Mouse (Mus musculus) embryonic facial prominence, embryonic 14.5 days (tissue): ENCODE measurements around the gene Arhgap40. TPM values are rescaled to one million over a fixed set of nuclear protein-coding genes. Genes with fewer than 3 reads are reported as not detected.

Source experiments
- ATAC-seq: fragments of 200-750 bp; cut with Nextera tagmentation; 2 replicates; pipeline ENCODE4 v1.8.0; 2017; ENCODE audit warnings: low read depth, moderate number of reproducible peaks, moderate TSS enrichment
- DNase-seq: peaks from one replicate; pipeline ENCODE4 v3.0.0-alpha.2; 2015; ENCODE audit warnings: low spot score
- H3K27ac ChIP-seq: fragments of 300-500 bp; sonication (generic); replicated peaks from 2 replicates; pipeline ENCODE4 v1.5.1; 2014; ENCODE audit warnings: low read depth, mild to moderate bottlenecking, low read length, moderate library complexity
- H3K27me3 ChIP-seq: fragments of 300-500 bp; sonication (generic); replicated peaks from 2 replicates; pipeline ENCODE4 v1.6.1; 2014; ENCODE audit warnings: low read length; ENCODE audit not compliant: control insufficient read depth, insufficient read depth
- H3K36me3 ChIP-seq: fragments of 300-500 bp; sonication (generic); 2 replicates; pipeline ENCODE4 v1.6.1; 2014; ENCODE audit warnings: low read length, mixed read lengths; ENCODE audit not compliant: control insufficient read depth, insufficient read depth
- H3K4me1 ChIP-seq: fragments of 300-500 bp; sonication (generic); 2 replicates; pipeline ENCODE4 v1.6.1; 2014; ENCODE audit warnings: antibody characterized with exemption, low read length; ENCODE audit not compliant: control insufficient read depth, insufficient read depth
- H3K4me2 ChIP-seq: fragments of 300-500 bp; sonication (generic); 2 replicates; pipeline ENCODE4 v1.6.1; 2014; ENCODE audit warnings: low read depth, mild to moderate bottlenecking, low read length, moderate library complexity, mixed read lengths
- H3K4me3 ChIP-seq: fragments of 300-500 bp; sonication (generic); 2 replicates; pipeline ENCODE4 v1.5.1; 2014; ENCODE audit warnings: low read depth, mild to moderate bottlenecking, low read length
- H3K9ac ChIP-seq: fragments of 300-500 bp; sonication (generic); 2 replicates; pipeline ENCODE4 v1.6.1; 2014; ENCODE audit warnings: low read depth, mild to moderate bottlenecking, low read length, moderate library complexity, mixed read lengths
- H3K9me3 ChIP-seq: fragments of 300-500 bp; sonication (generic); 2 replicates; pipeline ENCODE4 v1.6.1; 2016; ENCODE audit warnings: low read length; ENCODE audit not compliant: control insufficient read depth
- WGBS: fragments of 180-500 bp; shearing (Covaris S2); extraction: QIAGEN DNeasy Blood & Tissue Kit; methylation state at CpG from one replicate; pipeline ENCODE4 v1.1.7; 2014; 5-methylcytosine and 5-hydroxymethylcytosine counted together
- polyA plus RNA-seq: library from polyadenylated mRNA; unstranded; fragments of >200 nt; fragmentation: Nextera tagmentation; extraction: Ambion mirVana; gene quantifications from 2 replicates; pipeline ENCODE4 v1.2.1, GENCODE M21; 2014

Arhgap40 gene
- 1.6 and 2.6 TPM in 2 replicates for polyA plus RNA-seq

DNA sequence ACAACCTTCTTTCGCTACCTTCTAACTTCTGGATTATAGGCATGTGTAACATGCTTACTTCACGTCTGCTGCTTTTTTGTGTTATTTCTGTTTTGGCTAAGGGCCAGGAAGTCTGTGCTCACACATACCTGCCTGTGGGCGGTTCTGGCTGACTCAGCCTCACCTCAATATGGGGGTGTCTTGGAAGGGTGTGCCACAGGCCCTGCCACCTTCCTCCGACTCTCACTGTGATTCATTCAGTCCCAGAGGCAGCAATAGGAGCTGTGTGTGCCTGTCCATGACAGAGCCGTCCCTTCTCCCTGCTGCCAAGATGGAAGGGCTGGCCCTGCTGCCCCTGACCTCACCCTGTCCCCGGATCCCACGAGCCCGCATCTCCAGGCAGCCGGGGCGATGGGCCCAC is at the start of gene Arhgap40:
Arhgap40 (plus strand) TSS at position 269 of the 400 bp plus-strand sequence.
- 74% methylated on average over 10 of the region's 10 CpGs for WGBS
- no peak within 1 kb of the TSS for H3K4me2 ChIP-seq
- no peaks in the 10 kb centered on the region for H3K27me3 ChIP-seq
- DNase-seq = peak; percentile 47
- no peaks in the 10 kb centered on the region for H3K36me3 ChIP-seq
- H3K27ac ChIP-seq = no peak within 1 kb of the TSS
- no peak for ATAC-seq
- no peak within 1 kb of the TSS for H3K9ac ChIP-seq
- no peak within 1 kb of the TSS for H3K4me3 ChIP-seq
- H3K9me3 ChIP-seq = no peaks in the 10 kb centered on the region
- H3K4me1 ChIP-seq = no peaks in the 10 kb centered on the region

DNA sequence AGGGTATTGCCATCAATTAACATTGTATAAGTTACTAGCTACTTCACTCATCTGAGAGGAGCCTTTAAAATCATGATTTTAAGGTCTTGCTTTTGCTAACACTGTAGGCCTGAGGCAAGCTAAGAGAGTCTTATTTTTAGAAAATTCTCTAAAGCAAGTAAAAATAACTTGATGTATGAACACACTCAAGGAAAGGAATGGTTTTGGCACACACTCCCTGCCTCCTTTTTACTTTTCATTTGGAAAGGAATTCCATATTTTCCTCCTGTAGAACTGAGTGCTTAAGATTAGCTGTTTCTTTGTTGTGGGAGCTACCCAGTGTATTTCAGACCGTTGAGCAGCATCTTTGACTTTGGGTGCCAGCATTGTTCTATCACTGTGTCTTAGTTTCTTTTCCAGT is 38.4 kb upstream of the Arhgap40 start:
- peaks cover 65% of the 10 kb centered on the region for H3K36me3 ChIP-seq

DNA sequence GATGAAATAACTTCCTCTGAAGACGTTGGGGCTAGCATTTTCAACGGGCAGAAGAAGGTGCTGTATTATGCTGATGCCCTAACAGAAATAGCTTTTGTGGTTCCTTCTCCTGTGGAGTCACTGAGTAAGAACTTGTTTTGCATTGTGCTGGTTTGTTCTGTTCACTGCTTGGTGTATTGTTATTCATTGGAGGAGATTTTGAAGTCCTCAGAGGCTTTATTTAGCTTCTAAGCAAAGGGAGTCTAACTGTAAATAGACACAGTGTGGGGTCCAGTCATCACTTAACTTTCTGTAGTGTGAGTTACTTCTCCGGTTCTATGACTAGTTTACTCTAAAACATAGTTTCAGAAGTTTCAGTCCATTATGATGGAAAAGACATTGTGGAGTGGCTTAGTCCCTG is 35.0 kb upstream of the Arhgap40 start:
- no peak for DNase-seq
- Histone ChIP-seq H3K4me3 (no peak overlapping the region), H3K27me3 (no peaks in the 10 kb centered on the region), H3K36me3 (peaks cover 76% of the 10 kb centered on the region), H3K9me3 (no peaks in the 10 kb centered on the region), H3K9ac (no peak overlapping the region), H3K4me2 (no peak overlapping the region), H3K27ac (no peak overlapping the region), H3K4me1 (no peaks in the 10 kb centered on the region)
- 88% methylated on average over 3 of the region's 3 CpGs for WGBS
- ATAC-seq = no peak

More for the DNA sequence above, 38.4 kb upstream of the Arhgap40 start:
- Histone ChIP-seq H3K9ac (no peak overlapping the region), H3K27ac (no peak overlapping the region), H3K4me3 (no peak overlapping the region), H3K4me2 (no peak overlapping the region), H3K4me1 (no peaks in the 10 kb centered on the region), H3K27me3 (no peaks in the 10 kb centered on the region), H3K9me3 (no peaks in the 10 kb centered on the region)
- ATAC-seq (no peak), DNase-seq (no peak)
- 88% methylated on average over 1 of the region's 1 CpGs for WGBS

DNA sequence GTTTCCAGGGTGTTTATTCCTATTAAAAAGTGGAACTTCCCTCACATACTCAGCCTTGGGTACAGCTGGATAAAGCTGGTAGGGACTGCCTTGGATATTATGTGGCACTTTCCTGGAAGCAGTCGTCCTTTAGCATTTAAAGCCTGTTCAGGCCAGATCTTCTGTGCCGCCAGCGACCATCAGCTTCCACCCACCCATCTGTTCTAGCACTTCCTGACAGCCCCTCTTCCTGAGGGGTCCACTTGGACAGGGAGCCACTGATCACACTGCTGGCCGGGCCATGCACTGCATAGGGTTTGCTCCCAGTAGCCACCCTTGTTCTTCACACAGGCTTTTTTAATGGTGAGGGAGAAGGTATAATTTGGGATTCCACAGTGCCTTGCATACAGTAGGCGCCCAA is 14.1 kb upstream of the Arhgap40 start:
- no peak for ATAC-seq
- no peak overlapping the region for H3K4me3 ChIP-seq
- no peak overlapping the region for H3K9ac ChIP-seq
- no peak for DNase-seq
- H3K4me1 ChIP-seq = no peaks in the 10 kb centered on the region
- peaks cover 60% of the 10 kb centered on the region for H3K36me3 ChIP-seq
- 87% methylated on average over 5 of the region's 5 CpGs for WGBS
- no peak overlapping the region for H3K27ac ChIP-seq
- H3K4me2 ChIP-seq = no peak overlapping the region
- no peaks in the 10 kb centered on the region for H3K27me3 ChIP-seq
- no peaks in the 10 kb centered on the region for H3K9me3 ChIP-seq

DNA sequence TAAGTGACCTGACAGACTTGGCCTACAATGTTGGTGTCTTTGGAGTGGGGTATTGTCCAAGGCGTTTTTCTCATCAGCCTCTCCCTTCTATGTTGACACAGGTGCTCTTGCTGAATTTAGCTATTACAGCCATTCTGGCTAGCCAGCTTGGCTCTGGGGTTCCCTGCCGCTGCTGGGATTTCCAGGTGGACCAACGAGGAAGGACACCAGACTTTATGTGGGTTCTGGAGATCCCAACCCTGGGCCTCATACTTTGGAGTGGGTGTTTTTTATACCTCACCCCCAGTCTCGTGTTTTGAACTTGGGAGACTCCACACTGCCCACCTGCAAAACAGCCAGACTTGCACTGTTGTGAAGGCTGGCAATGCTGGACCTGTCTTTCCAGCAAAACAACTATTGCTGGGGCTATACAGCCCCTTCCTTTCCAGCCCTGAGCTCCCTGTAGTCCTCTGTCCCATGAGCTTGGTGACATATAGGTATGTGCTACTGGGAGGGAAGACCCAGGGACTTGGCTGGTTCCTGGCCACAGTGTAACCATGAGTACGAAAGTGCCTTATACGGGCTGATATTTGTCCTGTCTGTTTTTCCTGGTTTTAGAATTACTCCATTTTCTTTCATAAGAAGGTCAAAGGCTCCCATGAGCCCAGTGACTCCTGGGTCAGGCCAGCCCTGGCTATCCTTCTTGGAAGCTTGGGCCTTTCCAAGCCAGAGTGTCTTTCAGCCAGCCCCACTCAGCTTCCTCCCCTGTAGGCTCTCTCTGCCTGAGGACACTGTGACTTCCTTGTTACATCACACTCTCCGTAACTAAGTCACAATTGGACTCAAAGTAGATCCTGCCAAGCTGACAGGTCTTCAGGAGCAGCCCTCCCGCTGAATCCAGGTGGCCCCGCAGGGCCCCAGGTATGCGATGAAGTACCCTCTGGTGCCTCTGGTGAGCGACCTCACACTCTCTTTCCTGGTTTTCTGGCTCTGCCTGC is 10.5 kb upstream of the Arhgap40 start, which contains the start of gene Adig:
Adig (plus strand) TSS at position 777 of the 977 bp plus-strand sequence.
- no peak within 1 kb of the TSS for H3K4me2 ChIP-seq
- no peaks in the 10 kb centered on the region for H3K4me1 ChIP-seq
- H3K36me3 ChIP-seq = peaks cover 25% of the 10 kb centered on the region
- 62% methylated on average over 11 of the region's 11 CpGs for WGBS
- no peaks in the 10 kb centered on the region for H3K27me3 ChIP-seq
- H3K9ac ChIP-seq = no peak within 1 kb of the TSS
- no peak for ATAC-seq
- no peak within 1 kb of the TSS for H3K4me3 ChIP-seq
- H3K27ac ChIP-seq = no peak within 1 kb of the TSS; the same call in 1 of the 2 replicates
- H3K9me3 ChIP-seq = no peaks in the 10 kb centered on the region
- peak; percentile 17 for DNase-seq

DNA sequence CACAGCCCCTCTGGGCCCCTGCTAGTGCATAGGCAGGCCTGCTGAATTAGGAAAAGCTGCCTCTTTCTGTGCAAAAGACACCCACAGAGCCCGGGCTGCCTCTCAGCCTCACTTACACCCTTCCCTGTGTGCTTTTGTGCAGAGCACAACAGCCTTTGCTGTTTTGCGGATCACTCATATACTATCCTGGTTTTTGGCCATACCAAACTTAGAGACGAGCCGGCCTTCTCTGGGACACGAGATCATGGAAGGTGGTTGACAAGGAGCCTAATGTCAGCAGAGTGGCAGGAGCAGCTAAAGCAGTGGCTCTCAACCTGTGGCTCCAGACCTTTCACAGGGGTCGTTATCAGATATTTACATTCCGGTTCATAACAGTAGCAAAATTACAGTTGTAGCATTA is 9.4 kb upstream of the Arhgap40 start:
- H3K27ac ChIP-seq = no peak overlapping the region

DNA sequence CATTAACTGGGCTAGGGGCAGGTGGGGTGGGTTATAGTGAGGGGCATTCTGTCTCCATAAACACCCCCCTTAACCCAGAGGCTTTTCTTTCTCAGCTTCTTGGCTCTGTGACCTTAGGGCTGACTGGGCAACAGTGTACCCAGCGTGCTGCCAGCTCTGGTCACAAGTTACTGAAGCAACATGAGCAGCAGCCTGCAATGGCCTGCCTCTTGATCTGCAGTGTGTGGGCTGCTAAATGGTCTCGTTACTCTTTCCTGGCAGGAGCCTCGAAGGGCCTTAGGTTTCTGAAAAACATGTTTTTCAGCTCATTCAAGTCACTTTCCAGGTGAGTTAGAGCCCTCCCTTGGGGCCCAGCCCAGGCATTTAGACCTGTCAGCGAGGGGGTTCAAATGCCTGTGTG is 8.9 kb upstream of the Arhgap40 start:
- Histone ChIP-seq H3K36me3 (peaks cover 16% of the 10 kb centered on the region; the same call in 1 of the 2 replicates), H3K9ac (no peak overlapping the region), H3K4me3 (no peak overlapping the region), H3K27ac (no peak overlapping the region), H3K4me1 (no peaks in the 10 kb centered on the region), H3K27me3 (no peaks in the 10 kb centered on the region), H3K9me3 (no peaks in the 10 kb centered on the region), H3K4me2 (no peak overlapping the region)
- peak; percentile 30; the same call in 1 of the 2 replicates for ATAC-seq
- 55% methylated on average over 4 of the region's 4 CpGs for WGBS
- DNase-seq = peak; percentile 51

More for the DNA sequence above, 9.4 kb upstream of the Arhgap40 start:
- Histone ChIP-seq H3K9ac (no peak overlapping the region), H3K27me3 (no peaks in the 10 kb centered on the region), H3K4me2 (no peak overlapping the region), H3K9me3 (no peaks in the 10 kb centered on the region), H3K36me3 (peaks cover 16% of the 10 kb centered on the region; the same call in 1 of the 2 replicates), H3K4me3 (no peak overlapping the region), H3K4me1 (no peaks in the 10 kb centered on the region)
- WGBS = 83% methylated on average over 7 of the region's 7 CpGs
- ATAC-seq (no peak), DNase-seq (no peak)

DNA sequence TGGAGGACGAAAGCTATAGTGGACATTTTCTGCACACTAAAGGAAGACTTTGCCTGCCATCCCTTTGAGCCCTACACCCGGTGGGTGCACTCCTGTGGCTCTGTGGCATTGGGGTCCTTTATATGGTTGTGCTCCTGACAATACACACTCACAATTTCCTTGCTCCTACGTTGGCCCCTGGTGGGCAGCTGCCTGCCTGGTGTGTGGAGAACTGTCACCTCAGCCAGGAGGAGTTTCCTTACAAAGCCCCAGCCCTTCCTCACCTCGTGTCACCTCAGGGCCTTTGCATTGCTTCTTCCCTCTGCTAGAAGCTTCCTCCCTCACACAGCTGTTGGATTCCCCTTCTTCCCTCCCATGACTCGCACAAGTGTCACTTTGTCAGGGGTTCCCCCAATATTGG is 6.1 kb upstream of the Arhgap40 start:
- ATAC-seq (no peak), DNase-seq (no peak)
- WGBS = 84% methylated on average over 5 of the region's 5 CpGs
- no peak overlapping the region for H3K4me2 ChIP-seq
- H3K27me3 ChIP-seq = no peaks in the 10 kb centered on the region
- H3K27ac ChIP-seq = no peak overlapping the region
- H3K9me3 ChIP-seq = no peaks in the 10 kb centered on the region
- no peak overlapping the region for H3K4me3 ChIP-seq
- no peak overlapping the region for H3K9ac ChIP-seq
- H3K36me3 ChIP-seq = no peaks in the 10 kb centered on the region
- H3K4me1 ChIP-seq = no peaks in the 10 kb centered on the region
